Mouse (Mus musculus) liver, postnatal 0 days (tissue): Measurements from ENCODE around the gene Gm5129. TPM values are rescaled to one million over a fixed set of nuclear protein-coding genes. Genes with fewer than 3 reads are reported as not detected.

Experiments
- ATAC-seq: fragments of 200-750 bp; cut with Nextera tagmentation; 2 replicates; pipeline ENCODE4 v1.8.0; 2017; ENCODE audit warnings: mild to moderate bottlenecking, moderate library complexity
- DNase-seq: peaks from one replicate; pipeline ENCODE4 v3.0.0-alpha.2; 2016
- H3K27ac ChIP-seq: fragments of 300-500 bp; sonication (generic); 2 replicates; pipeline ENCODE4 v1.5.1; 2014; ENCODE audit warnings: antibody characterized with exemption, moderate library complexity, mild to moderate bottlenecking, low read depth
- H3K27me3 ChIP-seq: fragments of 300-500 bp; sonication (generic); 2 replicates; pipeline ENCODE4 v1.6.1; 2014; ENCODE audit warnings: low read length, control low read depth, mixed read lengths; ENCODE audit not compliant: insufficient read depth
- H3K36me3 ChIP-seq: fragments of 300-500 bp; sonication (generic); replicated peaks from 2 replicates; pipeline ENCODE4 v1.6.1; 2014; ENCODE audit warnings: mild to moderate bottlenecking, control low read depth, low read length, moderate library complexity, mixed read lengths; ENCODE audit not compliant: insufficient read depth
- H3K4me1 ChIP-seq: fragments of 300-500 bp; sonication (generic); 2 replicates; pipeline ENCODE4 v1.6.1; 2014; ENCODE audit warnings: antibody characterized with exemption, mild to moderate bottlenecking, control low read depth; ENCODE audit not compliant: insufficient read depth
- H3K4me2 ChIP-seq: fragments of 300-500 bp; sonication (generic); 2 replicates; pipeline ENCODE4 v1.6.1; 2014; ENCODE audit warnings: low read depth, mild to moderate bottlenecking, low read length, moderate library complexity, mixed read lengths
- H3K4me3 ChIP-seq: fragments of 300-500 bp; sonication (generic); 2 replicates; pipeline ENCODE4 v1.5.1; 2014; ENCODE audit warnings: low read depth, low read length
- H3K9ac ChIP-seq: fragments of 300-500 bp; sonication (generic); replicated peaks from 2 replicates; pipeline ENCODE4 v1.6.1; 2014; ENCODE audit warnings: mild to moderate bottlenecking, moderate library complexity
- H3K9me3 ChIP-seq: fragments of 300-500 bp; sonication (generic); 2 replicates; pipeline ENCODE4 v1.6.1; 2016; ENCODE audit warnings: mild to moderate bottlenecking, control low read depth, low read length, mixed read lengths
- CTCF ChIP-seq: sonication (generic); IDR thresholded peaks from 2 replicates; pipeline ENCODE4 v1.5.1; 2016; ENCODE audit warnings: antibody characterized with exemption, low read depth
- EP300 ChIP-seq: IDR thresholded peaks from 2 replicates; pipeline ENCODE4 v1.6.1; 2016; ENCODE audit warnings: antibody characterized with exemption, low read depth, mild to moderate bottlenecking
- WGBS: fragments of 180-500 bp; shearing (Covaris S2); extraction: QIAGEN DNeasy Blood & Tissue Kit; methylation state at CpG from one replicate; pipeline ENCODE4 v1.1.7; 2014; ENCODE audit not compliant: insufficient replicate concordance; 5-methylcytosine and 5-hydroxymethylcytosine counted together
- polyA plus RNA-seq: library from polyadenylated mRNA; unstranded; fragments of >200 nt; fragmentation: Nextera tagmentation; extraction: Ambion mirVana; gene quantifications from 2 replicates; pipeline ENCODE4 v1.2.1, GENCODE M21; 2015

The Gm5129 gene
- polyA plus RNA-seq, 1 experiment from 2014 or later: not detected

DNA sequence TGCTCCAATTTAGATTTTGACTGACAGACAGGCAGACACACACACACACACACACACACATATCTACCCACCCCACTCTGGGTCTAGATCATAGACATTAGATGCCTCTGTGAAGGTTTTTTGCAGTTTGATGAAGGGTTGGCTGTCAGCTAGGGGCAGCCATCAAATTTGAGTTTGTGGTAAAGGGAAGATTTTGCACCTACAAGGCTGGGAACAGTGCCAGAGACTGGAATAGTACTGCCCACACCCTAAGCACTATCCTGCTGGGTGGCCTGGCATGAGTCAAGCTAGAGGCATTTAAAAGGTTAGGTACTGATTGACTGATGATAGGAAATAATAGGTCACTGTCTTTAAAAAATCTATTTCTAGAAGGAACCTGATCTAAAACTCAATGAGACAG is 15.6 kb upstream of the Gm5129 start:
- no peak overlapping the region for H3K4me3 ChIP-seq
- ATAC-seq: no peak
- no peak overlapping the region for H3K9ac ChIP-seq
- peaks cover 59% of the 10 kb centered on the region for H3K36me3 ChIP-seq
- H3K27ac ChIP-seq: no peak overlapping the region
- no peak for DNase-seq
- no peaks in the 10 kb centered on the region for H3K27me3 ChIP-seq
- no peak overlapping the region for H3K4me2 ChIP-seq
- no peaks in the 10 kb centered on the region for H3K9me3 ChIP-seq
- no peaks in the 10 kb centered on the region for H3K4me1 ChIP-seq
- TF ChIP-seq CTCF (no peak), EP300 (no peak)

- Histone ChIP-seq H3K4me2 (no peak overlapping the region), H3K27ac (no peak overlapping the region), H3K27me3 (no peaks in the 10 kb centered on the region), H3K4me3 (no peak overlapping the region), H3K9ac (no peak overlapping the region), H3K36me3 (peaks cover 28% of the 10 kb centered on the region), H3K9me3 (no peaks in the 10 kb centered on the region), H3K4me1 (no peaks in the 10 kb centered on the region)
- no peak for TF ChIP-seq CTCF
- TF ChIP-seq EP300: no peak
- DNase-seq: no peak
- peak; percentile 36; the same call in 1 of the 2 replicates for ATAC-seq
- WGBS: 90% methylated on average over 2 of the region's 2 CpGs
Measured at GRCm38 (mm10) chr5:29747661-29748060, 11.9 kb upstream of the Gm5129 start.

GRCm38 (mm10) chr5:29741093-29741492 is 5.4 kb upstream of the Gm5129 start:
- DNase-seq (no peak), ATAC-seq (no peak)
- no peak overlapping the region for H3K4me3 ChIP-seq
- H3K9ac ChIP-seq: no peak overlapping the region
- WGBS: 70% methylated on average over 4 of the region's 4 CpGs
- no peaks in the 10 kb centered on the region for H3K9me3 ChIP-seq
- TF ChIP-seq CTCF (no peak), EP300 (no peak)
- H3K4me2 ChIP-seq: no peak overlapping the region
- H3K36me3 ChIP-seq: peaks cover 8% of the 10 kb centered on the region
- no peak overlapping the region for H3K27ac ChIP-seq
- H3K4me1 ChIP-seq: peaks cover 25% of the 10 kb centered on the region
- no peaks in the 10 kb centered on the region for H3K27me3 ChIP-seq

- H3K9me3 ChIP-seq: no peaks in the 10 kb centered on the region
Measured at GRCm38 (mm10) chr5:29740651-29741050, 4.9 kb upstream of the Gm5129 start.

GRCm38 (mm10) chr5:29738076-29738475 is 2.3 kb upstream of the Gm5129 start:
- Histone ChIP-seq H3K4me2 (peak overlapping the region; percentile 80; the same call in 1 of the 2 replicates), H3K4me3 (no peak overlapping the region), H3K4me1 (peaks cover 31% of the 10 kb centered on the region), H3K27ac (no peak overlapping the region), H3K9me3 (no peaks in the 10 kb centered on the region), H3K27me3 (no peaks in the 10 kb centered on the region), H3K36me3 (peaks cover 8% of the 10 kb centered on the region), H3K9ac (no peak overlapping the region)
- 73% methylated on average over 4 of the region's 4 CpGs for WGBS
- TF ChIP-seq EP300: no peak
- no peak for TF ChIP-seq CTCF
- ATAC-seq (no peak), DNase-seq (no peak)

More at GRCm38 (mm10) chr5:29740651-29741050, 4.9 kb upstream of the Gm5129 start:
- Histone ChIP-seq H3K4me2 (no peak overlapping the region), H3K9ac (no peak overlapping the region), H3K4me3 (no peak overlapping the region), H3K27ac (0 out of 2 replicates have a peak overlapping the region, but pooled peaks have one; percentile 53), H3K4me1 (peaks cover 25% of the 10 kb centered on the region), H3K27me3 (no peaks in the 10 kb centered on the region), H3K36me3 (peaks cover 8% of the 10 kb centered on the region)
- DNase-seq (no peak), ATAC-seq (no peak)
- 40% methylated on average over 1 of the region's 1 CpGs for WGBS
- TF ChIP-seq EP300 (no peak), CTCF (no peak)

DNA sequence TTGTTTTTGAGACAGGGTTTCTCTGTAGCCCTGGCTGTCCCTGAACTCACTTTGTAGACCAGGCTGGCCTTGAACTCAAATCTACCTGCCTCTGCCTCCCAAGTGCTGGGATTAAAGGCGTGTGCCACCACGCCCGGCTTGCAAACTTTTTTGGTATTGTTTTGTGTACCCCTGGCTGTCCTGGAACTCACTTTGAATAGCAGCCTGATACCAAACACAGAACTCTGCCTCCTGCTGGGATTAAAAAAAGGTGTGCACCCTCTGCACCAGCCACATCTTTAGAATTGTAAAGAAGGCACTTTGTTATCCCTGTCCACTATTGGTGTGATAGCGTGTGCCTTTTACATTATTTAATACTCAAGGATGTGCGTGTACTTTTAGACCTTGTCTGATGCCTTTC is 1.7 kb upstream of the Gm5129 start:
- H3K4me1 ChIP-seq: peaks cover 31% of the 10 kb centered on the region
- H3K36me3 ChIP-seq: peaks cover 3% of the 10 kb centered on the region
- ATAC-seq (no peak), DNase-seq (no peak)
- H3K27me3 ChIP-seq: no peaks in the 10 kb centered on the region
- peak overlapping the region; percentile 80 for H3K4me2 ChIP-seq
- H3K27ac ChIP-seq: no peak overlapping the region
- peak overlapping the region; percentile 96 for H3K4me3 ChIP-seq
- TF ChIP-seq EP300 (no peak), CTCF (0 out of 2 replicates have a peak, but pooled peaks have one; percentile 2)
- H3K9me3 ChIP-seq: no peaks in the 10 kb centered on the region
- peak overlapping the region; percentile 96 for H3K9ac ChIP-seq
- WGBS: 80% methylated on average over 5 of the region's 5 CpGs

DNA sequence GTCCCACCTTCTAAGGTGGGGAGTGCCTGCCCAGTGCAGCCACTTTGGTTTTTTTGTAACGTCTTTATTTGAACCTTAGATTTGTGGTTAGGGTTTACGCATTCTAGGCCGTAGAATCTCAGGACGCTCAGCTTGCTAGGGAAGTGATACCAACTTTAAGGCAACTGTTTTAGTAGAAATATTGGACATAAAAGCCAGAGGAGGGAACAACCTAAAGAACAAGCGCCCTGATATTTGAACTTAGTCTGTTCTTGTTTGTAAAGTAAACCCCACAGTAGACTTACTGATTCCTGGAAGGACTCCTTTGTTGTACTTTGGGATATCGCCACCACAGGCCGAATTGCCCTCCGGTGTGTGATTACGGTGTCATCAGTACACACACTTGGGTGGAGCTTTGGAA is 1.2 kb upstream of the Gm5129 start:
- Histone ChIP-seq H3K36me3 (no peaks in the 10 kb centered on the region), H3K4me1 (peaks cover 31% of the 10 kb centered on the region), H3K9me3 (no peaks in the 10 kb centered on the region), H3K4me2 (peak overlapping the region; percentile 80), H3K9ac (peak overlapping the region; percentile 96), H3K4me3 (peak overlapping the region; percentile 96), H3K27ac (peak overlapping the region; percentile 99), H3K27me3 (no peaks in the 10 kb centered on the region)
- no peak for ATAC-seq
- WGBS: 30% methylated on average over 9 of the region's 9 CpGs
- TF ChIP-seq EP300 (no peak), CTCF (0 out of 2 replicates have a peak, but pooled peaks have one; percentile 0)
- no peak for DNase-seq
